Mouse (Mus musculus) embryo, embryonic 10 days (tissue): ENCODE measurements at regions not wholly inside any gene's neighbourhood (a gene's known extent, or its start where the extent isn't known, plus 50 kb on each side); places are given as distances from the start of the nearest gene placed in this dataset.

ENCODE experiments used
- DNase-seq: peaks from one replicate; pipeline ENCODE4 v3.0.0-alpha.2; 2015; ENCODE audit warnings: low spot score

DNA sequence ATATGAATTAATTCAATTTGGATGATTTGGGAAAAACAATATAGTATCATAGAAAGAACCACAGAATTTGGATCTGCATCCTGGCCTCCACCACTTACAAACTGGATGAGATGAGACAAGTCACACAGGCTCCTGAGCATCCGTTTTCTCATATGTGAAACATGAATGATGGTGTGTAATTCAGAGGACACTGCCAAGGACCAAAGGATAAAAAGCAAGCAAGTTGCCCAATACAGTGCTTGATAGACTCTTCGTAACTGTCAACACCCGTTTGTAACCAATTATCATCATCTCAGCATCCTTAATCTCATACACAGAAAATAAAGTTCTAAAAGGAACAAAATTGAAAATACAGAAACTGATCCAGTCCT is 305.8 kb downstream of the Fam49a start:
- no peak for DNase-seq

DNA sequence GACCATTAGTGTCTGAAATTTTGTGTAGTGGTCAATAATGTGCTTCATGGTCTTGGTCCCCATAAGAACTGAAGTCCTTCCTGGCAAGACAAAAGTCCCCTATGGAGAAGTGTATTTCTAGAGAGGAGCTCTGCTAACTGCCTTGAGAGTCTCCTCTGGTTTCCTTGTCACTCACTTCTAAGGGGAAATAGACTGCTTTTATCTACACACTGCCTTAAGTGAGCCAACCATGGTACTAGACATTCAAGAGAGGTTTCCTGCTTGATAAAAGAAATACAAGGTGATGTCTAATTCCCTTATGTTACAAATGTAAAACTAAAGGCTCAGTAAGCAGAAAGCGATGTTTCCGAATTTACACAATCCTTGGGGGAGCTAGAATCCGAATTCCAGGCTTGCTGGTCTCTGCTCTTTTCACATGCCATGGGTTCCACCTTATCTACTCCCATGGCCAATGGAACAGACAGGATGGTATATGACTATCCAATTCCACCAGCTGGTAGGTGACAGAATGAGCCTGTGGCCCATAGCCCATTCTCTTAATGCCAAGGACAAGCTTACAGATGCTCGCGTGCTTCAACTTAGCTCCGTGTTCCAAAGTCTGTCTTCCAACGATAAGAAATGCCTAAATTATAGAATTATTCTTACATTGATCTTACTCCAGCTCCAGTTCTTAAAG is 305.3 kb downstream of the Fam49a start:
- DNase-seq = no peak

DNA sequence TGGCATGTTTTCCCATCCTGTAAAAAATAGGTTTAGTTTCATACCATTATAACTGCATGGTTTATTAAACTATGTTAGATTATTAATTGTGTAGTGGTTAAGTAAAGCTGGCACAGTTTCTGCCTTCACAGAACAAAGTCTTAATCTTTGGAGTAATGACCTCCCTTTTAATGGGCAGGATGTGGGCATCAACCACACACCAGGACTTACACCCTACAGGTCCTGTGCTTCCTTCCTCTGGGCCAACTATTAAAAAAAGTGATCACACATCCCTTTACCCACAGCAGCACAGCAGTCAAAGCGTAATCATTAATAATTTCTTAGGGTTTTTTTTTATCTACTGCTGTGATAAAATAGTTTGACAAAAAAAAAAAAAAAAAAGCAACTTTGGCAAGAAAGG is 300.3 kb downstream of the Fam49a start:
- DNase-seq = no peak

GRCm38 (mm10) chr12:12551818-12552217 is 289.9 kb downstream of the Fam49a start:
- no peak for DNase-seq

DNA sequence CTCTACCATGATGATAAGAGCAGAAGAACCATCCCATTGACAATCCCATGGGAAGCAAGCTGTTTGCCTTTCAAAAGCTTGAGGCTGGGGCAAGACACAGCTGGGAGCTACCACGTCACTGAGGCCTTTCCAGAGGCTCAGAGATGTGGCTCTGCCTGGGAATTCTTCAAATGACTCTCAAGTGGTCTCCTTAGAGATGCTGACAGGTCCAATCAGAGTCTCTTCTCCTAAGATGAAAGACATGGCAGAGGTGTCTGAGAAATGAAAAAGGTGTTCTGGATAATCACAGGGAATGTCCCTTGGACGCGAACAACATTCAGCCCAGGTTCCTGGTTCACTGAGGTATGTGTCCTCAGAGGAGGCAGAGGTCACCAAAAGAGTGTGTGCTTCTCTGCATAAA is 287.7 kb downstream of the Fam49a start:
- DNase-seq = no peak

DNA sequence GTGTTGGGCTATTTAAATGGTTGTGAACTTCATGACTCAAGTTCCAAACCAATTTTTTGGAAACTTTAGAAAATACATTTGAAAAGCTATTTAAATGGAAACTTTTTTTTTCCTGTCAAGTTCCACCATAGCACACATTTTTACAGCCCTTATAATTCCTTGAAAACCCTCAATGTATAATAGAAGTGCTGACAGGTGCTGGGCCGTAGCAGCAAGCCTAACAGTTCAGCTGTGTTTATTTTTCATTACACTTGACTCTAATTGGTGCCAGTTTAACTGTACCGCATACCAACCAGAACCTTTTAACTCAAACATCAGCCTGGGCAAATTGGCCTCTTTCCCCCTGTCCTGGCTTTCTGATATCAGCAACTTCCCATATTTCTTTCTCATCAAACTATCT is 286.7 kb downstream of the Fam49a start:
- no peak for DNase-seq

- DNase-seq = no peak
Observed at GRCm38 (mm10) chr12:12547477-12547876, 285.5 kb downstream of the Fam49a start.

GRCm38 (mm10) chr12:12546372-12547031 is 284.6 kb downstream of the Fam49a start:
- no peak for DNase-seq

DNA sequence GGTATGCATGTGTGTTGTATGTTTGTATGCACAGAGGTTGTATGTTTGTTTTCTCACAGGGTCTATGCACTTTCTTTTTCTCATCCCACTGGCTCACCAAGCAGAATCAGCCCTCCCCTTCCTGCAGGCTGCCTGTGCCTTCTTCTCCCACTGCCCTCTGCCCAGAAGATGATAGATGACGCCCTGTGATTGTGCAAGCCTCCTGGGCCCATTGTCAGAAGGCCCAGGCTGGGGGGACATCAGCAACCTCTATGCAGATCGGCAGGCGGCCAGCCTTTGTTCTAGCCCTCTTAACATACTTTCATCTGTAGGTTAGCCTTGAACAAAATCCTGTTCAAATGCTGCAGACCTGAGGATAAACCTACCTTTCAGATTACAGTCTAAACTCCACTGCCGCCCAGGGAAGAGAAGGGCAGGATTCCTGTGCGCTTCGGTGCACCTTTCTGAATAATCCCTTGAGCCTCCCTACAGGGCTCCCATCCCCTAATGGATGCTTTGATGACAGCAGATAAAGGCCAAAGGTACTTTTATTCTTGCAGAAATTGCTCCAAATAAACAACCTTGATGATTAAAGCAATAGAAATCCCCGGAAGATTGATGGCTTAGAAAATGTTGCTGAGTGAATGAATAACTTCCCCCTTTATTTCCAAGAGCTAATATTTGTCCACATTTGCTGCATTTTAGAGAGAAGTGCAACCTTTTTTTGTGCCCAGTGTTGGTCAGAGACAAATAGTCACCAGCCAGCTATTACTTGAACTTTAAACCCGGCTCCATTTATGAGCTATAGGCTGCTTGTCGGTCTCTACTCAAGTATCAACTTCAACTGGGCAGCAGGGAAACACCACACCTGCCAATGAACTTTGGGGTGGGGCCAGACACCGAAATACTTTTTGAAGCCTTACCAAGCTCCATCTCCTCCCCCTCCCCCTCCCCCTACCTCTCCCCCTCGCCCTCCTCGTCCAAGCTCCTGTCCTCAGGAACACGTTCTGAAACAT is 279.4 kb downstream of the Fam49a start:
- DNase-seq = peak; percentile 28

DNA sequence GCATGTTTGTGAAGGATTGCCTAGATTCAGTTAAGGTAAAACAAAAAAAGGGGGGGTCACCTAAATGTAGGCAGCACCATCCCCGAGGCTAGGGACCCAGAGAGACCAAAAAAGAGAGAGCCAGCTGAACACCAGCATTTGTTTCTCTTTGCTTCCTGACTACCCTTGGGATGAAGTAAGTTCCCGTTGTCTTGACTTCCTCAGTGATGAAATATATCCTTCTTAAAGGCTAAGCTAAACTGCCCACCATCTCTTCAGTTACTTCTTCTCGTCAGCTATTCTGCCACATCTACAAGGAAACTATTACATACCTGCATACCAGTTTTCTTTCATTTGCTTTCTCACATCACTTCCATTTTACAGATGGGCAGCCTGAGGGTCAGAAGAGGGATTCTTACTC is 277.4 kb downstream of the Fam49a start:
- DNase-seq = no peak

DNA sequence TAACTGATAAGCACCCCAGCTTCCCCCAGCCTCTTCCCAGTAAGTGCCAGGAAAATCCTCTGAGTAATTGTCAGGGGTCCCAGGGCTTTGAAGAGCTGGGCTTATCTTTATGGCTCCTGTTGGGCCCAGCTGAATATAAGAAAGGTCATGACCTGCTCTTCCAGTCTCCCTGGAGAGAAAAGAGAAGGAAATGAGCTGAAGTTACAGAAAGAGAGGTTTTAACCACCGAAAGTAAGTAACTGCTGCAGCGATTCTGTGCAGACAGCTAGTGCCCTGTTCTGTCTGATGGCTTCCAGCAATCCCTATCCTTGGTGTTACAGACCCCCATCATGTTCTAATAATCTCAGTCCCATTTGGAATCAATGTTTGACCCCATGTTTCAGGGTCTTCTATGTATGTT is 272.8 kb downstream of the Fam49a start:
- DNase-seq = peak; percentile 28

DNA sequence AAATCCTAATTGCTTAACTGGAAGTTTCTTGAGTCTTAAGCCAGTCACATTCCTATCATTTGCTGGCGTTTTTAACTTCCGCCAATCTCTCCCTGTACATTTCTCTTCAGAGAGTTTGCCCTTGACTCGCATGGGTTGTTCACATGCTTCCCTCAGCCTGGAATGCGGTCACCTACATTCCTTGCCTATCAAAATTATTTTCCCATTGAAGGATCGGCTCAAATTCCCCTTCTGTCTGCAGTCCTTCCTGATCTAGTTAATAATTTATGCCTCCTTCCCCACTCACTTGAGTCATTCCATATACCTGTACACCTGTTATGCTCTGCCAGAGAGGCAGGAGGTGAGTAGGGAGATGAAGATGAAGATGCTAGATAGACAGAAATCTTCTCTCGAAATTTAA is 268.9 kb downstream of the Fam49a start:
- DNase-seq = no peak

- DNase-seq = no peak
Observed at GRCm38 (mm10) chr12:12529541-12529940, 267.6 kb downstream of the Fam49a start.

GRCm38 (mm10) chr12:12528478-12528981 is 266.6 kb downstream of the Fam49a start:
- DNase-seq = no peak

DNA sequence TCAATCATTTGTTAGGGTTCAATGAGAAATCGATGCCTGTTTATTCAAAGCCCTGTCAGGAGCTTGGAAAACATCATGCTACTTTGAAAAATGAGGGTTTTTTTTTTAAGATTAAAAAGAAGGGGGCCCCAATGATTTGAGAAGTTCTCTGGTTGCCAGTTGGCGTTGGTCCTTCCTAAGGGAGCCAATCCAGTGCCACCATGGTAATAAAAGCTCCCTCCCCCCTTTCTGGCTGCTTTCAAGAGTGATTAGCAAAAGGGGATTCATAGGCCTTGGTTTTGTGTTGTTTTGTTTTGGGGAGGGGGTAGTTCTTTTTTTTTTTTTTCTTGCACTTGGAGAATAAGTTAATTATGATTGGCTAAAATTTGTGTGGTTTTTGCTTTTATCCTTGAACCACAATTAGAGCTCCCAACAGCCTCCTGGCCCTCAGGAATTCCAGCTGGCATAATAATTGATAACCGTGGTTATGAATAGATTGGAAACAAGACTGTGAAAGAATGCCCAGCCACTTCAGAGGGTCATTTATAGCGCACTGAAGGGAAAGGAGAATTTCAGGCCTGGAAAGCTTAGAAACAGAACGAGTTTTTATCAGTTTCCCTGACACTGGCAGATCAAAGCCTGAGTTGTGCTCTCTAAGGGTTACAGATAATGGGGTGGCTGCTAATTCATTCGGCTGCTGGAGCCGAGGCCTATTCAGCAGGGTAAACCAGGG is 266.0 kb downstream of the Fam49a start:
- peak; percentile 54 for DNase-seq

GRCm38 (mm10) chr12:12527366-12527765 is 265.4 kb downstream of the Fam49a start:
- DNase-seq = no peak

- no peak for DNase-seq
Observed at GRCm38 (mm10) chr12:12520311-12520852, 258.4 kb downstream of the Fam49a start.

DNA sequence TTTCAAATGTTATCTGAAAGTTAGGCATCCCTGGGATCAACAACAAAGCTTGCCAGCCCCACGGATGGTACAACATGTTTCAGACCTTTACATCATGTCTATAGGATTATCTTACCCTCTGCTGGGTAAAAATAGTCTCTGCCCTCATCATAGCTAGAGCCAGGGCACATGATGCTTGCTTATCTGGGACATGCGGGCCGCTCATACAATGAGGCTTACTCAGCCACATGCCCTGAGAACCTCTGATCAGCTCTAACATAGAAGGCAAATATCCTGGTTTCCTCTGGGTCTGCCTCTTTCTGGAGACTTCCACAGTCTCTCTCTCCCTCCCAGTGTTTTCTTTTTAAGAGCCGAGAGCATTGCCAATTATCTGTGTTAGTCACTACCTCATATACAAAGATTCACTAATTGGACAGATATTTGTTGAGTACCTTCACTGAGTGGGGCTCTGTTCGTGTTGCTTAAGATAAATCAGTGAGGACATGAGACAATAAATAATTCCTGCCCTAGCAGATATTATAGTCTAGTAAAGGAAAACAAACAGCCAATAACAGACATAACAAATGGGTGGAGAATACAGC is 256.6 kb downstream of the Fam49a start:
- no peak for DNase-seq

DNA sequence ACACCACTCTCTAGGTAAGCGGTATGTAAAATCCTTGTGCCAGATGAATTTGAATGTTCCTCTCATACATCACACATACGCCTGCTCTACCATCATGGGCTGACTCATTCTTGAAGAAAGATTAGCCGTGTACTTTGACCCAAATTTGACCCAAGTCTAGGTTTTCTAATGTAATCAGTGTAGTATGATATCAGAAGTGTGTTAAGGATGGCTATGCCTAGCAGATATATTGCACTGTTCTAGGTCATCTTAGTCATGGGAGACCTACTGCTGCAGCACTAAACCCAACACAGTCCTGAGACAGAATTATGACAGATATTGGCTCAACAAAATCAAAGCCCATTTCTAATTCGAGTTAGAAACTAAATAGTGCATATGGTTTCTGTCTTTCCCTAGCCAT is 255.1 kb downstream of the Fam49a start:
- no peak for DNase-seq

- DNase-seq = no peak
Observed at GRCm38 (mm10) chr12:12510764-12511163, 248.8 kb downstream of the Fam49a start.
